Mouse (Mus musculus) mouse embryonic stem cell (cell line): ENCODE measurements around the gene Clcn6.

Experiments used
- in situ Hi-C, 2 experiments: fragments of 300-500 bp; cut with MboI; formaldehyde crosslinking; loops; 1 replicate in 1 of 2; 3 replicates in 1 of 2; pipeline ENCODE4 v1.14.3; 2019 to 2020; ENCODE audit warnings: low sequenced_read_pairs in 2 of 2, low pct_unique_long_range_greater_than_20kb in 1 of 2, mixed read lengths in 1 of 2; ENCODE audit not compliant: unreplicated experiment in 1 of 2

The Clcn6 gene

DNA sequence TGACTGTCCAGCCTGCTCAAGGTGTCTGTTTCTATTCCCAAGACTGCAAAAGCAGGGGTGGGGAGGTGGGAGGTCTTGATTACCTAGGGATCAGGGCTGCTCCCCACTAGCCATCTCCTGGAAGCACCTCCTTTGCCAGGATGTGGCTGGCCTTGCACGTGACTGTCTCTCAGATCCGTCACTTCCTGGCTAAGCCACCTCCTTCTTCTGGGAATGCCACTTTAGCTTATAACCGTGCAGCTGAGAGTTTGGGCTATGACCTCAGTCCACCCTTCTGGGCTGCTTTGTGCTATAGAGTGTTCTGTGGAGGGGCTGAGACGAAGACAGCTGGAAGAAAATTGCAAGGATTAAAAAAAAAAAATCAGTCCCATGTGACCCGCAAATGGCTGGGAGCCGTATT is 75.8 kb downstream of the Clcn6 start:
- in situ Hi-C loops, result loop anchor here in 1 of 2 experiments (5.0 kb wide), 1 partner anchor 50 kb away; no protein-coding TSS in a partner anchor

DNA sequence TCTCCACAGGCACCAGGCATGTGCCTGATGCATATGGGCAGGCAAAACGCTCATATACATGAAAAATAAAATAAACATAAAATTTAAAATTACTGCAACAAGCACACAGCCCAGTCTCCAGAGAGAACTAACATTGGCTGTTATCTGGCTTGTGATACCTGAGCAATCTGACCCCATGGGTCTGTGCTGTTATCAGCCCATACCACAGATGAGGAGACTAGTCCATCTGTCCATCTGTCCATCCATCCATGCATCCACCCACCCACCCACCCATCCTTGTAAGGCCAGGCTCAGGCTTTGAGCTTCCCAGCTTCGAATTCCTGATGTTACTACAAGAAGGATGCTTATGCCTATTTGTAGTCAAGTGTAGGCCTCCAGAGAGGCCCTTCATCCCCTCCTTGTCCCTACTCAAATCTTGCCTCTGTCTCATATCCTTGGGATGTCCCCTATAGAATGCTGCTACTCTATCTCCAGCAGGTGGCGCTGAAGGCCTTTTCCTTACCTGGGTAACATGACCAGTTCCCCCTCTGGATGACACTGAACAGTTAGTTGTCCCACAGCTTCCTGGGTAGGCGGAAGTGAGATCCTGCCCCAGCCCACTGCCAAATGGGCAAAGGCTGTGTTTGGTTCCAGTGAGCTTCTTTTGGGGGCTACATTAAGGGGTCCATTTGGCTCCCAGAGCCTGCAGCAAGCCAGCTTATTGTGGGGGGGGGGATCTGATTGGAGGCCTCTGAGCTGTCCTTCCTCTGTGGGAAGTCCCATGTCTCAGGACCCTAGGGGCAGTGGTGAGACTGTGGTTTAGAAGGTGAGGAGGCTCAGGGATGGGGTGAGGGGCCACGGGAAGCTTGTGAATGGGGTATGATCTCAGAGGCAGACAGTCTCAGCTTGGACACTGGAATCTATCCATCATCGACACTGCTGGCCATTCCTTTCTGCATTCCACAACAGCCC is 78.5 kb downstream of the Clcn6 start:
- in situ Hi-C loops, result loop anchor here (5.0 kb wide), 3 partner anchors 42 to 102 kb away; partner anchors contain the start of gene Nppa (in 1 of the 2)

DNA sequence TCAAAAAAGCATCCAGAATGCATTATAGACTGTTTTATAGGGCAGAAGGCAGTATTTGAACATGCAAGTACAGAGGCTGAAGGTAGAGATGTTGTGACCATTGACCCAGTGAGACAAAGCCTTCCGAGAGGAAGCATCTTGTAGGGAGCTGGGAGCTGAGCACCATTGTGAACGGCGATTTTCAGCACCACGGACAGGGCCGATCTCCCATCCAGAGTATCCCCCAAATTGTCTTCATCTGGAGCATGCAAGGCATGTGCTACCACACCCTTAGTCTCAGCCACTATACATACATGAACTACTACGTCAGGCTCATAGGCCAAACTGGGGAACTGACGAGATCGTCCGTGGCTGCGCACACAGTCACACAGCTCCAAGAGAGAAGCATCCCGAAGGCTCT is 81.5 kb downstream of the Clcn6 start:
- in situ Hi-C loops, result loop anchor here in 1 of 2 experiments (5.0 kb wide), 2 partner anchors 45 to 105 kb away; partner anchors contain the start of gene Nppa
